Mouse (Mus musculus) olfactory bulb, adult 2 months (tissue): ENCODE data around the gene Clybl.

Source experiments
- CTCF ChIP-seq: fragments of 200-500 bp; IDR thresholded peaks from 2 replicates; pipeline ENCODE4 v1.5.1; 2012; ENCODE audit warnings: low read depth, mild to moderate bottlenecking, low read length, moderate library complexity; ENCODE audit not compliant: insufficient read depth
- POLR2A ChIP-seq: fragments of 200-500 bp; IDR thresholded peaks from 2 replicates; pipeline ENCODE4 v1.6.1; 2012; ENCODE audit warnings: mild to moderate bottlenecking, low read depth, low read length, moderate library complexity; ENCODE audit not compliant: insufficient read depth

DNA sequence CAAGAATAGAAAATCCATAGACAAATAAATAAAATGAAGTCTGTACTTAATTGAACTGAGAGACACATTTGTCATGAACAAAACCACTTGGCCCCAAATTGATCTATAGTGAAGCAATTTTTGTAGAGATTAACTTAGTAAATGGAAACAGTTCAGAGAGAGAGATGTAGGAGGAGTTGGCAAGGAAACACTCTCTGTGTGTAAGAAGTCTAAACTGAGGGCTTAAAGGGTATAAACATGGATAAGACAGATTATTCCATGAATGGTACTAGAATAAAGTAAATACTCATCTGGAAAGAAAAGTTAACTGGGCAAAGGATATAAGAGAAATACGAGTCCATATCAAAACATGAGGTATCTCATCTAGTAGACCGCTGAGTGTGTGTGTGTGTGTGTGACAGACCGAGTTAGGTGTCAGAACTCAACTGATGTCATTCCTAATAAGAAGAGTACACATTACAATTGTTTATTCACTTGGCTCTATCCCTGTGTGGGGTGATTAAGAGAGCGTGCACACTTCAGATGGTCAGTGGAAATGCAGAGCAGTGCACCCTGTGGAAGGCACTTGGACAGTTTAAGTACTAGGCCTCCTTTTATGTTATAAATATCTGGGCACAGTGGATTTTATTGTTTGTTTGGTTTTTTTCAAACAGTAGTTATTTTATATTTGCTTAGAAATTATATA is 37.8 kb upstream of the Clybl start:
- TF ChIP-seq POLR2A, result no peak
- TF ChIP-seq CTCF, result no peak
